Mouse (Mus musculus) hindbrain, embryonic 12.5 days (tissue): ENCODE results near the gene Cmpk1. TPM values are rescaled to one million over a fixed set of nuclear protein-coding genes. Genes with fewer than 3 reads are reported as not detected.

Source experiments
- ATAC-seq: fragments of 200-750 bp; cut with Nextera tagmentation; 2 replicates; pipeline ENCODE4 v1.8.0; 2017; ENCODE audit warnings: moderate TSS enrichment; ENCODE audit not compliant: low FRiP score
- H3K27ac ChIP-seq: fragments of 300-500 bp; sonication (generic); 2 replicates; pipeline ENCODE4 v1.5.1; 2016; ENCODE audit warnings: mild to moderate bottlenecking
- H3K27me3 ChIP-seq: fragments of 300-500 bp; sonication (generic); 2 replicates; pipeline ENCODE4 v1.6.1; 2016; ENCODE audit warnings: mild to moderate bottlenecking
- H3K36me3 ChIP-seq: fragments of 300-500 bp; sonication (generic); 2 replicates; pipeline ENCODE4 v1.6.1; 2016; ENCODE audit warnings: mild to moderate bottlenecking
- H3K4me1 ChIP-seq: fragments of 300-500 bp; sonication (generic); 2 replicates; pipeline ENCODE4 v1.6.1; 2016
- H3K4me2 ChIP-seq: fragments of 300-500 bp; sonication (generic); replicated peaks from 2 replicates; pipeline ENCODE4 v1.6.1; 2016; ENCODE audit warnings: mild to moderate bottlenecking
- H3K4me3 ChIP-seq: fragments of 300-500 bp; sonication (generic); 2 replicates; pipeline ENCODE4 v1.5.1; 2016; ENCODE audit warnings: mild to moderate bottlenecking
- H3K9ac ChIP-seq: fragments of 300-500 bp; sonication (generic); 2 replicates; pipeline ENCODE4 v1.6.1; 2016; ENCODE audit warnings: mild to moderate bottlenecking, moderate library complexity
- H3K9me3 ChIP-seq: fragments of 300-500 bp; sonication (generic); replicated peaks from 2 replicates; pipeline ENCODE4 v1.6.1; 2016; ENCODE audit warnings: mild to moderate bottlenecking
- WGBS: fragments of 180-500 bp; shearing (Covaris S2); methylation state at CpG from one replicate; pipeline ENCODE4 v1.1.7; 2016; 5-methylcytosine and 5-hydroxymethylcytosine counted together
- polyA plus RNA-seq: library from polyadenylated mRNA; unstranded; fragments of >200 nt; fragmentation: Nextera tagmentation; extraction: Ambion mirVana; gene quantifications from 2 replicates; pipeline ENCODE4 v1.2.1, GENCODE M21; 2016

The Cmpk1 gene
- polyA plus RNA-seq, 1 experiment from 2014 or later, result 137 TPM

DNA sequence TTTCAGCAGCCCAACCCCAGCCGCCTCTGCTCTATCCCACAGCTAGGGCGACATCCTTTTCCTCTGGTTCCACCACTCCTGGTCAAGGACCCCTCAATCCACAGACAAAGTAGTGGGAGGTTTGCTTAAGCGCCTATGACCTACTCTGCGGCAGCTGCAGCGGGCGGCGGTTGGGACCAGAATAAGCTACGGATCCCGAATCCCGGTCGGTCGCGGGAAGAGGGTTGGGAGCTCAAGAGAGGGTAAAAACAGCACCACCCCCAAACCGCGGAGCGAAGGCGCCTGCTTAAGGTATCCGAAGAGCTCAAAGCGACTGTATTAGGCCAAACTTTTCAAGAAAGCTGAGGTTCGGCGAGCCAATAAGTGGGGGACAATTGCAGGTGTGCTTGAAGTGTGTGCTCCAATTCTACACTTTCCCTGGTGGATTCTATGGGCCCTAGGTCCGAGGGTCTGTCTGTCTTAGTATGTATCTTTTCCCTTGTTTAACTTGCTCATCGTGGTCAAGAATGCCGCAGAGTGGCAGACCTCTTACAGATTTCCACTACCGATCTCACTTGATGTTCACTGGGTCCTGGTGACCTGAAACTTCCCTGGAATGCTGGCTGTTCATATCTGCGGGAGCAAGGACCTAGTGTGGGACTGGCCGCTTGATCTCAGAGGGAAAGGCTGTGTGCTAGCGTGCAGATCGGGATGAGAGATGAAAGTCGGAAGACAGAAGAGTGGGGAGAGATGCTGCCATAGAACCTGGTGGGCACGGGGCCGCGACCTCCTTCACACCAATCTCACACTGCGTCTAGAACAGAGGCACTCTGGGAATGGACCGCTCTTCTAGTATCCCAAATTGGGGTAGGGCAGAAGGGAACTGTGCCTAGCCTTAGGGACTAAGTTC, 74.1 kb downstream of the Cmpk1 start:
- ATAC-seq, result no peak
- Histone ChIP-seq H3K27ac (no peak overlapping the region), H3K4me3 (no peak overlapping the region), H3K27me3 (peaks cover 97% of the 10 kb centered on the region), H3K9me3 (no peaks in the 10 kb centered on the region), H3K9ac (no peak overlapping the region), H3K4me2 (no peak overlapping the region), H3K4me1 (peaks cover 20% of the 10 kb centered on the region), H3K36me3 (no peaks in the 10 kb centered on the region)
- 4% methylated on average over 35 of the region's 35 CpGs for WGBS

DNA sequence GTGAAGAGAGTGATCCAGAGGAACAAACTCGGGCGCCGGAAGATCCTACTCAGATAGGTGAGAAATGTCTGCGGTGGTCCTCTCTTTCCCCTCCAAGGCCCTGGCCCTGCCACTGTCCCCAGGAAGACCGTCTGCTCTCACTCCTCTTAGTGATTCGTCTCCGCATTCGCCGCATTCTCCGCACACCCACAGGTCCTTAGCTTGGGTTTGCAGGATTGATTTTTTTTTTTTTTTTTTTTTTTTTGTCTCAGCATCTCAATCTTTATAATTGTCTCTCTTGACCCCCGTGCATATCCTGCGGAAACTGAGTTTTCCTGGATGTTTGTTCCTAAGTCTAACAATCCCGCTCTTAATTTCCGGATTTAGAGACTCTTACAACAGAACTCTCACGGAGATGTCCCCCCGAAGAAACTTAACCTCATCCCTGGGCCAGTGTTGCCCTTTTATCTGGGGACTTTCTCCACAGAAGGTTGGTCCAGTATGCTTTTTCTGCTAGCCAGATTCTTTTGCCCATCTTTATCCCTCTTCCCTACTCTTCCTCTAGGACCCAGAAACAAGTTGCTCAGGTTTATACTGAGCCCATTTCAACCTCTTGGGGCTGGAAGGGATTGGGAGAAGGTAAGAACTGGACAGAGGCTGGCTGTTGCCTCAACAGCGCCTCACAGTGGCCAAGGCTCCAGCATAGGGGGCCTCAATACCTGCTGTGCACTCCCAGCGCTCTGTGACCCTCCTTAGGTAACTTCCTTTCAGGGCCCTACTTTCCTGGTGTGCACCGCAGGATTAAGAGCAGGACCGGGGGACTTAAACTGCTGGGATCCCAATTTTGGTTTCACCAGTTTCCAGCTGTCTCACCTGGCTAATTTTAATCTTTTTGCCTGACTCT, 77.2 kb downstream of the Cmpk1 start:
- peaks cover 99% of the 10 kb centered on the region for H3K27me3 ChIP-seq
- peaks cover 27% of the 10 kb centered on the region for H3K4me1 ChIP-seq
- peak overlapping the region; percentile 66 for H3K4me2 ChIP-seq
- H3K4me3 ChIP-seq, result peak overlapping the region; percentile 45
- no peak overlapping the region for H3K9ac ChIP-seq
- H3K27ac ChIP-seq, result no peak overlapping the region
- 1% methylated on average over 20 of the region's 20 CpGs for WGBS
- H3K9me3 ChIP-seq, result no peaks in the 10 kb centered on the region
- H3K36me3 ChIP-seq, result no peaks in the 10 kb centered on the region
- ATAC-seq, result no peak

Other genes starting within 250 kb of the Cmpk1 start
- not detected in 2 replicates for gene Gm12830, start 165.5 kb downstream of the Cmpk1 start, polyA plus RNA-seq
- 2.2 and 2.8 TPM in 2 replicates for gene Foxd2, start 78.4 kb downstream of the Cmpk1 start, polyA plus RNA-seq
- not detected in 2 replicates for gene Foxe3, start 61.2 kb downstream of the Cmpk1 start, polyA plus RNA-seq
- 12.3 and 12.8 TPM in 2 replicates for gene Stil, start 12.9 kb upstream of the Cmpk1 start, polyA plus RNA-seq
- 6.0 and 7.0 TPM in 2 replicates for gene Tal1, start 69.2 kb upstream of the Cmpk1 start, polyA plus RNA-seq
- gene Pdzk1ip1, start 101.5 kb upstream of the Cmpk1 start, polyA plus RNA-seq, result 13.1 and 15.2 TPM in 2 replicates
- 1.9 and 2.0 TPM in 2 replicates for gene Cyp4x1, start 147.0 kb upstream of the Cmpk1 start, polyA plus RNA-seq